Mouse (Mus musculus): Measurements from ENCODE around the gene Lrig2. TPM values are rescaled to one million over a fixed set of nuclear protein-coding genes. Genes with fewer than 3 reads are reported as not detected.

The Lrig2 gene
- polyA plus RNA-seq, 1 experiment, result 2.7 TPM

- TF ChIP-seq CEBPB (IDR thresholded peaks at IDR 0.05; ENCODE audit: low read depth), result no peak
- TF ChIP-seq MYOD1 (IDR thresholded peaks at IDR 0.05; ENCODE audit: control insufficient read depth, insufficient read length, low read depth), result no peak
- TF ChIP-seq USF1 (IDR thresholded peaks at IDR 0.05; ENCODE audit: low read depth), result no peak
- no peak for TF ChIP-seq MAX (IDR thresholded peaks at IDR 0.05)
- H3K36me3 ChIP-seq (ENCODE audit: control insufficient read depth, insufficient read depth), result no peaks in the 10 kb centered on the region
- no peaks in the 10 kb centered on the region for H3K79me2 ChIP-seq (ENCODE audit: control insufficient read depth, insufficient read depth)
- no peaks in the 10 kb centered on the region for H3K79me3 ChIP-seq (ENCODE audit: low read depth)
- H3ac ChIP-seq (ENCODE audit: control insufficient read depth, insufficient read length, low read depth), result no peak overlapping the region
- no peaks in the 10 kb centered on the region for H3K27me3 ChIP-seq (ENCODE audit: control insufficient read depth, insufficient read depth, insufficient read length)
- H3K4me3 ChIP-seq (ENCODE audit: insufficient read depth, poor library complexity, severe bottlenecking), result no peak overlapping the region
Measured at GRCm38 (mm10) chr3:104518931-104519330, 7.2 kb upstream of the Lrig2 start.

GRCm38 (mm10) chr3:104518411-104518810, 6.7 kb upstream of the Lrig2 start:
- Histone ChIP-seq H3K79me3 (ENCODE audit: low read depth) (no peaks in the 10 kb centered on the region), H3ac (ENCODE audit: control insufficient read depth, insufficient read length, low read depth) (no peak overlapping the region), H3K27me3 (ENCODE audit: control insufficient read depth, insufficient read depth, insufficient read length) (no peaks in the 10 kb centered on the region), H3K79me2 (ENCODE audit: control insufficient read depth, insufficient read depth) (no peaks in the 10 kb centered on the region), H3K36me3 (ENCODE audit: control insufficient read depth, insufficient read depth) (no peaks in the 10 kb centered on the region), H3K4me3 (ENCODE audit: insufficient read depth, poor library complexity, severe bottlenecking) (no peak overlapping the region)
- TF ChIP-seq CEBPB (IDR thresholded peaks at IDR 0.05; ENCODE audit: low read depth), result no peak

- no peak for TF ChIP-seq CTCF (IDR thresholded peaks at IDR 0.05; ENCODE audit: control insufficient read depth, insufficient read depth, insufficient read length)
- TF ChIP-seq CEBPB (IDR thresholded peaks at IDR 0.05; ENCODE audit: low read depth), result no peak
- TF ChIP-seq MAX (IDR thresholded peaks at IDR 0.05), result no peak
- TF ChIP-seq FOSL1 (IDR thresholded peaks at IDR 0.05; ENCODE audit: insufficient read depth, low read length, poor library complexity, severe bottlenecking), result no peak
- TF ChIP-seq MYOD1 (IDR thresholded peaks at IDR 0.05; ENCODE audit: control insufficient read depth, insufficient read length, low read depth), result no peak
- TF ChIP-seq MYOG (IDR thresholded peaks at IDR 0.05; ENCODE audit: control insufficient read depth, extremely low read depth, insufficient read length), result no peak
- no peak for TF ChIP-seq USF1 (IDR thresholded peaks at IDR 0.05; ENCODE audit: low read depth)
- Histone ChIP-seq H3K4me3 (ENCODE audit: insufficient read depth, poor library complexity, severe bottlenecking) (no peak overlapping the region), H3ac (ENCODE audit: control insufficient read depth, insufficient read length, low read depth) (no peak overlapping the region), H3K79me2 (ENCODE audit: control insufficient read depth, insufficient read depth) (no peaks in the 10 kb centered on the region), H3K27me3 (ENCODE audit: control insufficient read depth, insufficient read depth, insufficient read length) (no peaks in the 10 kb centered on the region), H3K79me3 (ENCODE audit: low read depth) (no peaks in the 10 kb centered on the region), H3K36me3 (ENCODE audit: control insufficient read depth, insufficient read depth) (no peaks in the 10 kb centered on the region)
Measured at GRCm38 (mm10) chr3:104517161-104517560, 5.4 kb upstream of the Lrig2 start.

GRCm38 (mm10) chr3:104514510-104514909, 2.8 kb upstream of the Lrig2 start:
- Histone ChIP-seq H3ac (ENCODE audit: control insufficient read depth, insufficient read length, low read depth) (no peak overlapping the region), H3K4me3 (ENCODE audit: insufficient read depth, poor library complexity, severe bottlenecking) (no peak overlapping the region), H3K27me3 (ENCODE audit: control insufficient read depth, insufficient read depth, insufficient read length) (no peaks in the 10 kb centered on the region), H3K79me2 (ENCODE audit: control insufficient read depth, insufficient read depth) (peaks cover 21% of the 10 kb centered on the region), H3K79me3 (ENCODE audit: low read depth) (peaks cover 9% of the 10 kb centered on the region), H3K36me3 (ENCODE audit: control insufficient read depth, insufficient read depth) (no peaks in the 10 kb centered on the region)
- TF ChIP-seq MYOD1 (IDR thresholded peaks at IDR 0.05; ENCODE audit: control insufficient read depth, insufficient read length, low read depth) (no peak), FOSL1 (IDR thresholded peaks at IDR 0.05; ENCODE audit: insufficient read depth, low read length, poor library complexity, severe bottlenecking) (no peak), CEBPB (IDR thresholded peaks at IDR 0.05; ENCODE audit: low read depth) (no peak), USF1 (IDR thresholded peaks at IDR 0.05; ENCODE audit: low read depth) (no peak), MAX (IDR thresholded peaks at IDR 0.05) (no peak), CTCF (IDR thresholded peaks at IDR 0.05; ENCODE audit: control insufficient read depth, insufficient read depth, insufficient read length) (no peak), MYOG (IDR thresholded peaks at IDR 0.05; ENCODE audit: control insufficient read depth, extremely low read depth, insufficient read length) (no peak)

GRCm38 (mm10) chr3:104512424-104512748, 668 bp upstream of the Lrig2 start:
- Histone ChIP-seq H3K4me3 (ENCODE audit: insufficient read depth, poor library complexity, severe bottlenecking) (peak overlapping the region; percentile 79), H3K79me2 (ENCODE audit: control insufficient read depth, insufficient read depth) (peaks cover 41% of the 10 kb centered on the region), H3K79me3 (ENCODE audit: low read depth) (peaks cover 27% of the 10 kb centered on the region), H3ac (ENCODE audit: control insufficient read depth, insufficient read length, low read depth) (peak overlapping the region; percentile 59), H3K36me3 (ENCODE audit: control insufficient read depth, insufficient read depth) (no peaks in the 10 kb centered on the region), H3K27me3 (ENCODE audit: control insufficient read depth, insufficient read depth, insufficient read length) (no peaks in the 10 kb centered on the region)
- TF ChIP-seq FOSL1 (IDR thresholded peaks at IDR 0.05; ENCODE audit: insufficient read depth, low read length, poor library complexity, severe bottlenecking) (no peak), CEBPB (IDR thresholded peaks at IDR 0.05; ENCODE audit: low read depth) (no peak), CTCF (IDR thresholded peaks at IDR 0.05; ENCODE audit: control insufficient read depth, insufficient read depth, insufficient read length) (no peak), USF1 (IDR thresholded peaks at IDR 0.05; ENCODE audit: low read depth) (no peak), MAX (IDR thresholded peaks at IDR 0.05) (no peak), MYOG (IDR thresholded peaks at IDR 0.05; ENCODE audit: control insufficient read depth, extremely low read depth, insufficient read length) (no peak), MYOD1 (IDR thresholded peaks at IDR 0.05; ENCODE audit: control insufficient read depth, insufficient read length, low read depth) (no peak)

GRCm38 (mm10) chr3:104510771-104511429, 818 bp downstream of the Lrig2 start:
- H3K79me3 ChIP-seq (ENCODE audit: low read depth), result peaks cover 36% of the 10 kb centered on the region
- peak; percentile 94 for TF ChIP-seq USF1 (IDR thresholded peaks at IDR 0.05; ENCODE audit: low read depth)
- no peak for TF ChIP-seq CTCF (IDR thresholded peaks at IDR 0.05; ENCODE audit: control insufficient read depth, insufficient read depth, insufficient read length)
- peaks cover 53% of the 10 kb centered on the region for H3K79me2 ChIP-seq (ENCODE audit: control insufficient read depth, insufficient read depth)
- H3K4me3 ChIP-seq (ENCODE audit: insufficient read depth, poor library complexity, severe bottlenecking), result peak overlapping the region; percentile 79
- H3K27me3 ChIP-seq (ENCODE audit: control insufficient read depth, insufficient read depth, insufficient read length), result no peaks in the 10 kb centered on the region
- peak overlapping the region; percentile 89 for H3ac ChIP-seq (ENCODE audit: control insufficient read depth, insufficient read length, low read depth)
- H3K36me3 ChIP-seq (ENCODE audit: control insufficient read depth, insufficient read depth), result no peaks in the 10 kb centered on the region

Measured in C2C12 (cell line).